Mouse (Mus musculus) monocyte, adult 5-6 weeks (primary cell): ENCODE data around the gene Hmgcs2. TPM values are rescaled to one million over a fixed set of nuclear protein-coding genes. Genes with fewer than 3 reads are reported as not detected.
"Not testable (repeated sequence)": the region's sequence is repeated elsewhere in the genome, so short reads cannot be mapped to it uniquely, and the experiment has no call there.

ENCODE experiments used
- ATAC-seq: fragments of 153-309, 156-312 bp; replicated peaks from 2 replicates; pipeline ENCODE4 v1.8.0; 2017; ENCODE audit warnings: mild to moderate bottlenecking; ENCODE audit not compliant: low TSS enrichment, insufficient number of reproducible peaks, severe bottlenecking, poor library complexity, low FRiP score
- total RNA-seq: library from RNA; stranded (forward); fragments of 200-1000, 200-491, 200-594 nt; gene quantifications from 3 replicates; pipeline ENCODE4 v1.2.3, GENCODE M21; 2017

The Hmgcs2 gene
- total RNA-seq, 1 experiment from 2014 or later = not detected

DNA sequence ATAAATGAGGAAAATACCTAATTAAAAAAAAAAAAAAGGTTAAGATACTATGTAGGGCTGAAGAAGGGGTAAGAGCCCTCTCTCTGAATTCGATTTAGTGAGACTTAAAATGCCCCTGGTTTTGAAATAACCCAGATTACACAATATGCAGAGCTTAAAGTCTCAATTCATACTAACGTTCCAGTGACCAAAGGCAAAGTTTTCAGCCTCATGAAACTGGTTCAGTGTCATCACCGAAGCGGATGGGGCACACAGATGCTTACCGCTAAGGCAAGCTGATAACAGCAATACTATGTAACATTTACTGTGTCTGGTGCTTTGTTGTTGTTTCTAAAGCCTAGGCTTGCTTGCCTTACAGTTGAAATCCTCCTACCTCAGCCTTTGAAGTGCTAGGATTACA, 42.0 kb downstream of the Hmgcs2 start:
- no peak for ATAC-seq

DNA sequence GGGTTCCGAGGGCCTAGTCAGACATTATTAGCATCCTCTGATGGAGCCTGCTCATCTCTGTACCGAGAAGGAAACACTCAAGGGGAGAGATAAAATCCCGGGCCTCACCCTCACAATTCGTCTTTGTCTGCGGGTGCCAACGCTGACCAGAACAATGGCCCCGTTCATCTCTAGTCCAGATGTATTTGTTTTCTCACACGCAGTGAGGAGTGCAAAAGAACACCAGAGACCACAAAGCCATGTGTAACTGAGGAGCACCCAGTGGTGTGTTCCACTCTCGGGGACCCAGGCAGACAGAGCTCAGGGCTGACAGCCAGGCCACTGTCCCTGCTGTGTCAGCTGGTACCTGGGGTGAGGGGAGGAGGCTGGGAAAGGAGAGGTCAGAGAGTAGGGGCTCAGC, 44.0 kb downstream of the Hmgcs2 start:
- no peak for ATAC-seq

- ATAC-seq = no peak
Measured at GRCm38 (mm10) chr3:98334010-98334409, 53.8 kb downstream of the Hmgcs2 start.

GRCm38 (mm10) chr3:98335331-98335730, 55.1 kb downstream of the Hmgcs2 start:
- ATAC-seq = no peak

- ATAC-seq = no peak
Measured at GRCm38 (mm10) chr3:98335886-98336285, 55.7 kb downstream of the Hmgcs2 start.

DNA sequence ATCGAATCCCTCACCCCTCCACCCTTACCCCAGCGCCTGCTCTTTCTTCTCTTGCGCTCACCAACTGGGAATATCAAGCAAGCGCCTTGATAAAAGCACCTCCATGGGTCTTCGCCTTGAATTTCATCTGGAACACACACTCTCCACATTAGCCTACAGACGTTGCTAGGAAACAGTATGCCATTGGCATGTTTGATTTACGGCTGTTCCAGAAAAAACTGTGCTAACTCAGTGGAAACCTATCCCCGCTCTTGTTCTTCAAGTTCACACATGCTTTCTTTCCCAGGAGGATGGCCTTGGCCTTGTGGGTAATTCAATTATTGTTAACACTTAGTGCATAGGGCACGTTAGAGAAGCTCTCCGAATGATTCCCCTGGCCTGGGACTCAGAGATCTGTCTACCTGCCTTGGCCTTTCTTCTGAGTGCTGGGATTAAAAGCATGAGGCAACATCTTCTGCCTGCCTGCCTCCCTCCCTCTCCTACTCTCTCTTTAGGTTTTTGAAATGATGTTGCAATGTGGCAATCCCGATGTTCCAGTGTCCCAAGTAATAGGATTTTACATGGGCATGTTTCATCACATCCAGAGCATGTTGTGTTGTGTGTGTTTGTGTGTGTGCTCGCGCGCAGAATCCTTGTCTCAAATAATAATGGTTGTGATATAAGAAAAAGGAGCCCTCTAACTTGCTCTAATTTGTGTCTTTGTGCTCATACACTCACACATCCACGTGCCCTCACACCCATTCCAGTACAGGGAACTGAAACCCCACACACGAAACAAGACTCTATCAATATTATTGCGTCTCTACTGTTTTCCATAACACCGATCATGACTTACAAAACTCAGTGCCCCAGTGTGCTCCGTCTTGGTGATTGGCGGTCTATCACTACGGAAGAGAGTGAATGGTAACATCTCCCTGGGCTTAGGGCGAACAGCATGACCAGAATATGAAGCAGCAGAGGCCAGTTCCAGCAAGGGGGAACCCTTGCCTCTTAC, 56.7 kb downstream of the Hmgcs2 start:
- ATAC-seq = peak; percentile 27; the same call in 1 of the 2 replicates

- ATAC-seq = no peak
Measured at GRCm38 (mm10) chr3:98338584-98339041, 58.4 kb downstream of the Hmgcs2 start.

DNA sequence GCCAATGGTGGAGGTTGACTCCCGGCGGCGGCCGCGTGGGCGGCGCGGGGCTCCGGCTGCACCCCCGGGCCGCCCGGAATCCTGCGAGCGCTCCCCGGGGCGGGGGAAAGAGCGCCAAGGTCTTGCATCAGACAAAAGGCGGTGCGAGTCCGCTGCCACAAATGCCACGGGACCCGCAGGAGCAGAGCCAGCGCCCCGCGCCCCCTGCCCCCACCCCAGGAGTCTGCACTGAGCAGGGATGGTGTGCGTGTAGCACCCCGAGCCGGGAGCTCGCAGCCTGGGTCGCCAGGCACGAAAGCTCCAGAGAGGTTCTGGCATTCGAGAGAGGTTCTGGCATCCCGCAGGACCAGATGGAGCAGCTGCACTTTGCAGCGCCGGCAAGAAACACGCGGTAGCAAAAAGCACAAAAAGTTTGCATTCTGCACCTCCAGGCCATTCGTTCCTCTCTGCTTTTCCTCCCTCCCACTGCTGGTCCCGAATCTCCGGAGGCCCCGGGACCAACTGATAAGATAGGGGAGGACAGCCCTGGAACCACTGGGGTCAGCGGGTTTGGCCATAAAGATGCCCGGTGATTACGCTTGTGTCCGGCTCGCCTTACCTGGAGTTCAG, 59.0 kb downstream of the Hmgcs2 start:
- no peak for ATAC-seq

DNA sequence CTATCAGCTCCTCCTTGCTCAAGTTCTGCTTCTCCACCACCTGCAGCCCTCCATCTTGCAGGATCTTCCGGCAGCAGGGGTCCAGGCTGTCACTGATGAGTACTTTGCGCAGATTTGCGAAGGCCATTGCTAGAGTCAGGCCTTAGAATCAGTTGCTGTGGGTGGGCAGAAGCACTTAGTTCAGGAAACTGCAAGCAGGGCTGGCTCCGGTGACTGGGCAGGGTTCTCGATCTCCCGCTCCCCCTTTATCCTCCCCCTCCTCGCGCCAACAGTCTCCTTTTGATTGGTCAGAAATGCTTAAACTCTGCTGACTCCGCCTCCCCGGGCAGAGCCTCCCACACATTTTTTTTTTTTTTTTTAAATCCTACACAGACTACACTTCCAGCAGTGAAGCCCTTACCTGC, 59.5 kb downstream of the Hmgcs2 start, which contains the start of gene Phgdh:
Gene Phgdh, minus strand, starts transcription at position 285 of the 404 bp plus-strand sequence.
- not testable (repeated sequence) for ATAC-seq

GRCm38 (mm10) chr3:98340818-98341594, 60.8 kb downstream of the Hmgcs2 start:
- ATAC-seq = no peak

DNA sequence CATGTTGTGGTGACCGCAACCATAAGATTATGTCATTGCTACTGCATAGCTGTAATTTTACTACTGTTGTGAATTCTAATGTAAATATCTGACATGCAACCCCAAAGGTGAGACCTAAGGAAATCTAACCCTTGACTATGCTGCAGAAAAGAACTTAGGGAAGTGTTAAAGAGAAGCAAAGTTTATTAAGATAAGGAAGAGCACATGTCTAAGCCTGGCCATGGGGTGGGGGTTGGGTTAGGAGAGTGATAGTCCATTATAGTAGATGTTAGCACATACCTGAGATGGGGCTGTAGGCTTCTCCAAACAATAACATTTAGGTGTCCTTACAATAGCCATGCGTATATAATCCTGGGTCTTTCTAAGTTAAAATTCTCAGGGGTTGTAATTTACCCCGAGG, 63.0 kb downstream of the Hmgcs2 start:
- ATAC-seq = no peak

GRCm38 (mm10) chr3:98348106-98348505, 67.9 kb downstream of the Hmgcs2 start:
- peak; percentile 82 for ATAC-seq

DNA sequence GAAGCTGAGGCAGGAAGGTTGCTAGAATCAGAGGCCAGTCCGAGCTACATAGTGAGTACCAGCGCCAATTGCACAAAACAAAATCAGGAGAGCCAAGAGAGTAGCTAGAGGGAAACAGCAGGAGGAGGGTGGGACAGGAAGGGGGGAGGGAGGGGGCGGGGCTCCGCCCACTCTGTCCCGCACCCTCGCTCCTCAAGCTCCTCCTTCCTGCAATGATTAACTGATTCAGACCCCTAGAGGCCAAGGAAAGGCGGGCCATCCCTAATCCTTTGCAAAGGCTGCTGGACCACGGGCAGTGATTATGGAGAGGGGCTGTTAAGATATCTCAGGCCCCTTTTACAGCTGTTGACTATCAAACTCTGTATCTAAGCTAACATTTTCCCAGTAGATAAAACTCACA, 68.5 kb downstream of the Hmgcs2 start:
- ATAC-seq = no peak

GRCm38 (mm10) chr3:98353892-98354291, 73.7 kb downstream of the Hmgcs2 start:
- ATAC-seq = no peak

DNA sequence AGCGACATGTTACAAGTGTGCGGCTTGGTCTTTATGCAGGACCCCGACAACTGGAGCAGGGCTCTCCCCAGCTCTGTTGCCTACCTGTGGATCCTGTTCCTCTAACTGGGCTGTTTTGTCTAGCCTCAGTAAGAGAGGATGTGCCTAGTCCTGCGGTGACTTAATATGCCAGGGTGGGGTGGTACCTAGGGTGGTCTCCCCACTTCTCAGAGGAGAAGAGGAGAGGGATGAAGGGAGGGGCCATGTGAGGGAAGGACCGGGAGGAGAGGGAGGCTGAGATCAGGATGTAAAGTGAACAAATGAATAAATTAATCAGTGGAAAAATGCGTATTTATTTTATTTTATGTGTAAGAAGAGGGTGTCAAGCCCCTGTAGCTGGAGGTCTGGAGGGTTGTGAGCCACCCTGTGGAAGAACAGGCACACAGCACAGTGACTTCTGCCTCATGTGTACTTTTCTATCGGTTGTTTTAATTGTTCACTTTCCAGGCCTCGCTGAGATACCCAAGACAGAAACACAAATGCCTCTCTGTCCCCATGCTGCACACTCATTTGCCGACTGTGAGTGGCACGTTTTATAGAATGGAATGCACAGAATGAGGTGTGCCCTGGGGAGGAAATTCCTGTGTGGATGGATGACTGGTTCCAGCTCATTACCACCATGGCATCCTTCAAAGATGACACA, 75.2 kb downstream of the Hmgcs2 start:
- no peak for ATAC-seq

- ATAC-seq = no peak
Measured at GRCm38 (mm10) chr3:98356026-98356365, 75.8 kb downstream of the Hmgcs2 start.

GRCm38 (mm10) chr3:98356632-98357370, 76.6 kb downstream of the Hmgcs2 start:
- ATAC-seq = no peak
